Mouse (Mus musculus) myocyte (in vitro differentiated cells): Measurements from ENCODE around the gene Mreg.

Experiments
- CEBPB ChIP-seq: IDR thresholded peaks from 2 replicates; pipeline ENCODE4 v1.6.1; 2011; ENCODE audit warnings: mild to moderate bottlenecking, moderate library complexity; ENCODE audit not compliant: poor library complexity, insufficient read depth, severe bottlenecking
- E2F4 ChIP-seq: IDR thresholded peaks from one replicate; pipeline ENCODE4 v1.6.1; 2011; ENCODE audit warnings: mild to moderate bottlenecking, control low read depth, moderate library complexity; ENCODE audit not compliant: insufficient read depth
- MAX ChIP-seq: IDR thresholded peaks from one replicate; pipeline ENCODE4 v1.6.1; 2011; ENCODE audit warnings: low read depth, mild to moderate bottlenecking, control low read depth
- MYOD1 ChIP-seq, 3 experiments: IDR thresholded peaks; one replicate each; pipeline ENCODE4 v1.6.1; 2011; ENCODE audit warnings: control low read depth in 2 of 3, low read depth in 2 of 3, mild to moderate bottlenecking in 2 of 3, moderate library complexity in 1 of 3; ENCODE audit not compliant: insufficient read length in 2 of 3, control insufficient read depth in 1 of 3
- MYOG ChIP-seq, 3 experiments: IDR thresholded peaks; one replicate each; pipeline ENCODE4 v1.6.1; 2011; ENCODE audit warnings: control low read depth in 2 of 3, low read depth in 2 of 3, mild to moderate bottlenecking in 2 of 3; ENCODE audit not compliant: insufficient read length in 2 of 3, control insufficient read depth in 1 of 3, insufficient read depth in 1 of 3
- POLR2A ChIP-seq: IDR thresholded peaks from one replicate; pipeline ENCODE4 v1.6.1; 2011; ENCODE audit warnings: low read depth, mild to moderate bottlenecking, control low read depth, moderate library complexity; ENCODE audit not compliant: insufficient read length
- POLR2AphosphoS2 ChIP-seq: IDR thresholded peaks from one replicate; pipeline ENCODE4 v1.6.1; 2011; ENCODE audit warnings: low read depth, control low read depth; ENCODE audit not compliant: insufficient read length
- REST ChIP-seq: IDR thresholded peaks from one replicate; pipeline ENCODE4 v1.6.1; 2011; ENCODE audit warnings: mild to moderate bottlenecking, control low read depth, moderate library complexity; ENCODE audit not compliant: insufficient read depth, insufficient read length
- SRF ChIP-seq: IDR thresholded peaks from one replicate; pipeline ENCODE4 v1.6.1; 2011; ENCODE audit warnings: low read depth; ENCODE audit not compliant: control insufficient read depth, insufficient read length
- TCF12 ChIP-seq: IDR thresholded peaks from one replicate; pipeline ENCODE4 v1.6.1; 2011; ENCODE audit warnings: mild to moderate bottlenecking, control low read depth; ENCODE audit not compliant: poor library complexity, insufficient read depth, severe bottlenecking
- TCF3 ChIP-seq: IDR thresholded peaks from one replicate; pipeline ENCODE4 v1.6.1; 2011; ENCODE audit warnings: low read depth, control low read depth; ENCODE audit not compliant: insufficient read length
- USF1 ChIP-seq: IDR thresholded peaks from one replicate; pipeline ENCODE4 v1.6.1; 2011; ENCODE audit warnings: low read depth, mild to moderate bottlenecking, control low read depth, moderate library complexity

DNA sequence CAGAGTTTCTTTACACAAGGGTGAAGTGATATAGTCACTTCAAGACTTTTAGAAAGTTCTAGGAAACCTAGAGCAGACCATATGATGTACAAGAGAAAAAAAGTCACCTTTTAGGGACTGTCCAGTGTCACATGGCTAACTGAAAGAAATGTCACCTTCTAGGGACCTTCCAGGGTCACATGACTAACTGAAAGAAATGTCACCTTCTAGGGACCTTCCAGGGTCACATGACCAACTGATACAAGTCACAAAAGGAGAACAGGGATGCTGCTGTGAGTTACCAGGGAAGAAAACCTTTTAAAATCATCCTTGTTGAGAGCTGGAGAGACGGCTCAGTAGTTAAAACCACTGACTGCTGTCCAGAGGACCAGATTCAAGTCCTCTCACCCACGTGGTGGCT, 10.0 kb downstream of the Mreg start:
- TF ChIP-seq USF1 (peak; percentile 48), TCF12 (no peak), E2F4 (no peak), POLR2A (no peak), MAX (no peak), CEBPB (no peak), MYOD1 (IDR thresholded peaks at IDR 0.05; ENCODE audit: control insufficient read depth in 1 of 3, insufficient read length in 2 of 3, low read depth in 2 of 3) (no peak), POLR2AphosphoS2 (no peak), SRF (no peak), MYOG (IDR thresholded peaks at IDR 0.05; ENCODE audit: control insufficient read depth in 1 of 3, insufficient read depth in 1 of 3, insufficient read length in 2 of 3, low read depth in 2 of 3) (no peak), REST (no peak), TCF3 (no peak)
